Mouse (Mus musculus) bone marrow, adult 2 months (tissue): ENCODE measurements around the gene Ubxn1. TPM values are rescaled to one million over a fixed set of nuclear protein-coding genes. Genes with fewer than 3 reads are reported as not detected.
A peak's percentile ranks its signal among the peaks of the same experiment; 100 is the strongest.

Source experiments
- H3K27ac ChIP-seq: fragments of 200-500 bp; 2 replicates; pipeline ENCODE4 v1.5.1; 2012; ENCODE audit warnings: low read depth, mild to moderate bottlenecking, control low read depth, inconsistent platforms, low read length; ENCODE audit not compliant: control insufficient read depth, poor library complexity, insufficient read depth
- H3K4me1 ChIP-seq: fragments of 200-500 bp; 2 replicates; pipeline ENCODE4 v1.6.1; 2011; ENCODE audit warnings: low read length; ENCODE audit not compliant: control insufficient read depth, insufficient read depth
- H3K4me3 ChIP-seq: fragments of 200-500 bp; replicated peaks from 2 replicates; pipeline ENCODE3; 2011; ENCODE audit warnings: mild to moderate bottlenecking, low read depth, low read length, control low read depth; ENCODE audit not compliant: control insufficient read depth
- CTCF ChIP-seq: fragments of 200-500 bp; IDR thresholded peaks from 2 replicates; pipeline ENCODE4 v1.5.1; 2011; ENCODE audit warnings: low read length, control low read depth; ENCODE audit not compliant: control insufficient read depth, insufficient read depth
- POLR2A ChIP-seq: fragments of 200-500 bp; IDR thresholded peaks from 2 replicates; pipeline ENCODE4 v1.6.1; 2011; ENCODE audit warnings: low read depth, mild to moderate bottlenecking, control low read depth, low read length, borderline replicate concordance; ENCODE audit not compliant: control insufficient read depth
- WGBS: fragments of 180-500 bp; shearing (Covaris S2); methylation state at CpG from one replicate; pipeline ENCODE4 v1.1.7; 2018; 5-methylcytosine and 5-hydroxymethylcytosine counted together
- polyA plus RNA-seq: library from polyadenylated mRNA; stranded (reverse); fragments of >200 nt; gene quantifications from 2 replicates; pipeline ENCODE4 v1.2.4, GENCODE M21; 2011; ENCODE audit warnings: low replicate concordance; ENCODE audit not compliant: missing spikeins, insufficient read depth, insufficient read length

Gene Ubxn1
- polyA plus RNA-seq, 1 experiment: 110 TPM

GRCm38 (mm10) chr19:8899079-8899478, 27.8 kb downstream of the Ubxn1 start:
- TF ChIP-seq CTCF (no peak), POLR2A (no peak)
- no peak overlapping the region for H3K27ac ChIP-seq
- H3K4me1 ChIP-seq: peaks cover 4% of the 10 kb centered on the region; the same call in 1 of the 2 replicates
- WGBS: 47% methylated on average over 3 of the region's 3 CpGs
- no peak overlapping the region for H3K4me3 ChIP-seq

- H3K4me3 ChIP-seq: no peak overlapping the region
- H3K4me1 ChIP-seq: peaks cover 1% of the 10 kb centered on the region; the same call in 1 of the 2 replicates
- TF ChIP-seq POLR2A (no peak), CTCF (no peak)
- no peak overlapping the region for H3K27ac ChIP-seq
- 90% methylated on average over 5 of the region's 5 CpGs for WGBS
Observed at GRCm38 (mm10) chr19:8903412-8903811, 32.1 kb downstream of the Ubxn1 start.

GRCm38 (mm10) chr19:8908531-8908930, 37.2 kb downstream of the Ubxn1 start:
- 91% methylated on average over 6 of the region's 6 CpGs for whole genome bisulfite sequencing
- Histone ChIP-seq H3K4me1 (no peaks in the 10 kb centered on the region), H3K4me3 (no peak overlapping the region), H3K27ac (no peak overlapping the region)
- no peak for TF ChIP-seq POLR2A
- TF ChIP-seq CTCF: no peak

GRCm38 (mm10) chr19:8911810-8912209, 40.5 kb downstream of the Ubxn1 start:
- TF ChIP-seq CTCF (no peak), POLR2A (no peak)
- 92% methylated on average over 5 of the region's 5 CpGs for WGBS

GRCm38 (mm10) chr19:8914212-8914611, 42.9 kb downstream of the Ubxn1 start:
- H3K4me1 ChIP-seq: no peaks in the 10 kb centered on the region
- no peak for TF ChIP-seq CTCF
- TF ChIP-seq POLR2A: no peak
- no peak overlapping the region for H3K4me3 ChIP-seq
- WGBS: 94% methylated on average over 3 of the region's 3 CpGs
- no peak overlapping the region for H3K27ac ChIP-seq

More at GRCm38 (mm10) chr19:8911810-8912209, 40.5 kb downstream of the Ubxn1 start:
- Histone ChIP-seq H3K27ac (no peak overlapping the region), H3K4me3 (no peak overlapping the region), H3K4me1 (no peaks in the 10 kb centered on the region)

- no peak overlapping the region for H3K4me3 ChIP-seq
- TF ChIP-seq POLR2A (no peak), CTCF (no peak)
- 52% methylated on average over 3 of the region's 3 CpGs for WGBS
- peaks cover 3% of the 10 kb centered on the region; the same call in 1 of the 2 replicates for H3K4me1 ChIP-seq
- no peak overlapping the region for H3K27ac ChIP-seq
Observed at GRCm38 (mm10) chr19:8919000-8919399, 47.7 kb downstream of the Ubxn1 start.

GRCm38 (mm10) chr19:8919684-8920072, 48.4 kb downstream of the Ubxn1 start:
- TF ChIP-seq POLR2A: no peak
- TF ChIP-seq CTCF: no peak
- Histone ChIP-seq H3K4me3 (peak overlapping the region; percentile 11), H3K27ac (no peak overlapping the region; the same call in 1 of the 2 replicates), H3K4me1 (peaks cover 3% of the 10 kb centered on the region; the same call in 1 of the 2 replicates)
- 70% methylated on average over 6 of the region's 6 CpGs for WGBS

GRCm38 (mm10) chr19:8920073-8920736, 48.9 kb downstream of the Ubxn1 start, which contains the start of gene B3gat3:
B3gat3 (plus strand) TSS chr19:8920374.
- Histone ChIP-seq H3K4me3 (peak within 1 kb of the TSS; percentile 91), H3K4me1 (peaks cover 3% of the 10 kb centered on the region; the same call in 1 of the 2 replicates), H3K27ac (peak within 1 kb of the TSS; percentile 86)
- TF ChIP-seq CTCF: no peak
- TF ChIP-seq POLR2A: peak; percentile 66; the same call in 1 of the 2 replicates
- WGBS: 1% methylated on average over 50 of the region's 50 CpGs
